Mouse (Mus musculus) bone marrow, adult 2 months (tissue): ENCODE results near the gene Phldb3.

Experiments
- CTCF ChIP-seq: fragments of 200-500 bp; IDR thresholded peaks from 2 replicates; pipeline ENCODE4 v1.5.1; 2011; ENCODE audit warnings: low read length, control low read depth; ENCODE audit not compliant: control insufficient read depth, insufficient read depth
- POLR2A ChIP-seq: fragments of 200-500 bp; IDR thresholded peaks from 2 replicates; pipeline ENCODE4 v1.6.1; 2011; ENCODE audit warnings: low read depth, mild to moderate bottlenecking, control low read depth, low read length, borderline replicate concordance; ENCODE audit not compliant: control insufficient read depth

GRCm38 (mm10) chr7:24587330-24588105, 23.0 kb upstream of the Phldb3 start, which contains the start of the genes Ethe1 and Zfp575:
- TF ChIP-seq CTCF (no peak), POLR2A (no peak)
